Mouse (Mus musculus) erythroblast, adult 5-6 weeks (primary cell): ENCODE data around the gene Kdm4b. TPM values are rescaled to one million over a fixed set of nuclear protein-coding genes. Genes with fewer than 3 reads are reported as not detected.

Source experiments
- ATAC-seq: replicated peaks from 2 replicates; pipeline ENCODE4 v1.8.0; 2016; ENCODE audit warnings: moderate number of reproducible peaks, mild to moderate bottlenecking, moderate TSS enrichment, inconsistent platforms; ENCODE audit not compliant: poor library complexity, low FRiP score, severe bottlenecking
- total RNA-seq, 2 experiments: library from RNA; stranded (forward) in 1 of 2; stranded (reverse) in 1 of 2; fragments of 150-400 nt in 1 of 2; fragments of 200-764, 138-1000 nt in 1 of 2; gene quantifications; 2 replicates each; pipeline versions ENCODE4 v1.2.3 to v1.2.4; 2015 to 2017; ENCODE audit warnings: low replicate concordance in 2 of 2

Gene Kdm4b
- total RNA-seq, 2 experiments from 2014 or later: 1.7 to 3.5 TPM

DNA sequence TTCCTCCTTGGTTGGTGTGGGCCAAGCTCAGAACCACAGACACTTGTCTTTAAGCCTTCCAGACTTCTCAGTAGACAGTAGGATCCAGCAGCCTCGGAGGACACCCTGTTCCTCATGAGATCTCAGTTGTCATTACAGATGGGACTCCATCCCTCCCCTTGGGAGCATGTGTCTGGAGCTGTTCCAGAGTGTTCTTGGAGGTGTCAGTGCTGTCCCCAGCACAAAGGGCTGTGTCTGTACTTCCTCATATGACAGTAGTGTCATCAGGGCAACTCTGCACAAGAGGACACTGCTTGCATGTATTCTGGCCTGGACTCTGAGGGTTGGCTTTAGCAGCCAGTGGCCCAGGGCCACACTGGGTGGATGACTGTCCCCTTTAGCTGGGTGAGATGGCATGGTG is 49.0 kb downstream of the Kdm4b start:
- ATAC-seq: no peak

DNA sequence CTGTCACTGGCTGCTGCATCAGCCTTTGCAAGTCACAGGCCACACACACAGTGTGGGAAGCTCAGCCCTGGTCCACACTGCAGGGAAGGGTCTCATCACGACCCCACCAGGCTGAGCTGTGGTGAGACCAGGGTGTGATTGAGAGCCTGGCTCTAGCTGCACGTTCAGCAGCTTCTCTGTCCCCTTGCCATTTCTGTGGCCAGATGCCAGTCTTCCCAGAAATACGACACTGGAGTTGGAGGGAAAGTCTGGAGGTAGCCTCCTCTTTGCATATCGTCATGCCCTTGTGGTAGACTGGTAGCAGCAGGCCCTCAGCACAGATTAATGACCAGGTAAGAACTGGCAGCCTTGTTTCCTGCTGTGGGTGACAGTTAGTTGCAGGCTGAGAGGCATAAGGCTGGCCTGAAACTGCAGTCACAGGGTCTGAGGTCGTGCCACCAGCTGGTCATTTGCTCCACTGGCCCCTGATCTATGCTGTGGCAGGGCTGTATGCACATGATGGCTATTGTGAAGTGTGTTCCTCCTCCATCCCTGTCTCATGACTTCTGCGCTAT is 53.5 kb downstream of the Kdm4b start:
- ATAC-seq: no peak

DNA sequence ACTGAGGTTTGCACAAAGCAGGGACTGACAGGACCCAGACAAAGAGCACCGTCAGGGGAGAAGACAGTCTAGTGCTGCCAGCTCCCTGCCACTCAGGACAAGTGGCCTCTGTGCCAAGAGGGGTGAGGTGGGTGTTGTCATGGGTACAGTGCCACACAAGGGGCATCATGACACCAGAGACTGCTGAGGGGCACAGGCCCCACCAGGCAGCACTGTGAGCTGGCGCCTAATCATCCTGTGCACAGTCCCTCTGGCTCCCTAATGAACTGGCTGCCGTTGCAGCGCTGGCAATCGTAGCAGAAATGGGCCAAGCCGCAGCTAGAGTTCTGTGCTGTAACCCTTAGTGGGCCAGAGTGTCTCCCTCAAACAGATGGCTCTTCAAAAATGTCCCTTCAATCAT is 54.4 kb downstream of the Kdm4b start:
- ATAC-seq: no peak

DNA sequence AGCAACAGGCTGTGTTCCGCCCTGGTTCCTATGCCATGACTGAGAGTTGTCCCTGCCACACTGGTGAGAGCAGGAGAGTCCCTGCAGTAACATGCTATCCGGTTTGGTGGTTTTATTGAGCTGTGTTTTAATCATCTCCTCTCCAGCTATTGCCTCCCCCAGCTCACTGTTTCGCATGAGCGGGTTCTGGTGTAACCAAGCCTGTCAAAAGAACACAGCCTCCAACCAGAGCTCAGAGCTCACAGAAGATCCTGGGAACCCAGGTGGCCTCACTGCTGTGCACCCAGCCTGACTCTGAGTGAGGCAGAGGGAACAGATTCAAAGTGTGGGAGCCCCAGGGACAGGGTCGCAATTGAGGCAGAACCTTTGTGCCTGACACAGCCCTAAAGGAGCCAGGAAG is 55.3 kb downstream of the Kdm4b start:
- ATAC-seq: no peak

DNA sequence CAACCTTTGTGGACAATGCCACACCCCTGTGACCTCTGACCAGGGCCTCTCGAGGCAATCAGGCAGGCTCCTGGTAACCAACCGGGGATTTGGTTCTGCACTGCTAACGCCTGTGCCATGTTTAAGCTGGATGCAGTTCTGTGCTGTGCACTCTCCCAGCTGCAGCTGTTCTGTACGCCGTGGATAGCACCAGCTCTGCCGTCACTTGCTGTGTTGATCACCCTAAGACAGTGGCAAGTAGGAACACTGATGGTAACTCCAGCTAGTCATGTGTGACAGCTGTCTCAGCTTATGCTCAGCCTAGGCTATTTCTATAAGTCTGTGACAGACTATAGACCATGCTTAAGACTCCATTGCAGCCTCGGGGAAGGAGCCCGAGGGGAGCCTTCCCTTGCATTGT is 57.1 kb downstream of the Kdm4b start:
- no peak for ATAC-seq

DNA sequence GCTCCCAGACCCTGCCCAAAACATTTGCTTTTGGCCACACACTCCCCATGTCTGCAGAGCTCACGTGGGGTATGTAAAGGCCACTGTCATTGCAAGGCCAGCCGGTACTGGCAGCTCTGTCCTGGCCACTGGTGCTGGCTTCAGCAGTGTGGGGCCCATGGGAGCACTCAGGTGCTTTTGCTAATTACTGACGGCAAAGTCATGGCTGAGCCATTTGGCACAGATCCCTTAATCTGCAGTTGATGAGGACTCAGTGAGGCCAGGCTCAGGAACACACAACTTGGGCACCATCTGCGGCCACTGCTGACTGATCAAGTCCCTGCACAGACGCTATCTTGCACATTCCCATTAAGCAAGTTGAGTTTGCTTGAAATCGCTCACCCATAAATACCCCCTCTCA is 59.0 kb downstream of the Kdm4b start:
- ATAC-seq: no peak

DNA sequence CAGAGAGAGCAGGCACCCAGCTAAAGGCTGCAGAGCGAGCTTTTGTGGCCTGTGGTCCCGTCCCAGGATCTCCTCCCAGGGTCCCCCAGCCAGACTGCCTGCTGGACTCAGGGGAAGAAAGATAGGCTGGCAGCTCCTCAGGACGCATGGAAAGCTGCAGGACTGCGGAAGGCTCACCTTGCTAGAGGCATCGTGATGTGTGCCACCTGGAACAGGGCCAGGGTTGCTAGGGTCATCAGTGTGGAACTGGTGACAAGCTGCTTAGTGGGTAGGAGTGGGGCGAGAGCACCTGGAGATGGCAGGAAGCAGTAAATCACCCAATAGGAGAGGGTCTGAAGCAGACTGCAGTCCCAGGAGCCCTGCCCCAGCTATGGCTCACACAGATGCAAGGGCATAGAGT is 61.8 kb downstream of the Kdm4b start:
- ATAC-seq: no peak

DNA sequence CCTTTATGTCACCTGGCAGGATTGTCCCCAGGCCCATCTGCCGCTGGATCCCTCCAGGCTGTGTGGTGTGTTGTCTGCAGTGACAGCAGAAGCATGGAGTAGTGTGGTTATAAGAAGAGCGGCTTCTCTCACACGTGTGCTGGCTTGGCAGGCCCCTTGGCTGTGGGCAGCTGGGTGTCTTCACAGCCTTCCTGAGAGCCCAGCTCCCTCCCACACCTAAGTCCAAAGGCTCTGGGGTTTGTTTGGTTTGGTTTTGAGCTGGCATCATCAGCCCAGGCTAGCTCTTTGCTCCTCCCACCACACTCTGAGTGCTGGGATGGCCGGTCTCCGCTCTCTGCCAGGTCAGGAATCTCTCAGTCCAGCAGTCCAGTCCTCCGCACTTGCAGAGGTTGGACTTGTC is 67.4 kb downstream of the Kdm4b start:
- no peak for ATAC-seq

DNA sequence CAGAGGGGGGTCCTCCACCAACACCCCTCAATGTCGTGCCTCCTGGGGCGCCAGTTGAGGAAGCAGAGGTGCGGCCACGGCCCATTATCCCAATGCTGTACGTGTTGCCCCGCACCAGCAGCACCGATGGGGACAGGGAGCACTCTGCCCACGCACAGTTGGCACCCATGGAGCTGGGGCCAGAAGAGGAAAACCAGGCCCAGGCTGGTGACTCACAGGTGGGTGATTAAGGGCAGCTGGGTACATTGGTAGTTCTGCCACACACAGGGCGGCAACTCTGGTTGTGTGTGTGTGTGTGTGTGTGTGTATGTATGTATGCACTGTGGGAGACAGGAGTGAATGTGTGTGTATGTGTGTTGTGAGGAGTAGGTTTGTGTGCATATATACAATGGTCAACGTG is 68.0 kb downstream of the Kdm4b start:
- no peak for ATAC-seq

DNA sequence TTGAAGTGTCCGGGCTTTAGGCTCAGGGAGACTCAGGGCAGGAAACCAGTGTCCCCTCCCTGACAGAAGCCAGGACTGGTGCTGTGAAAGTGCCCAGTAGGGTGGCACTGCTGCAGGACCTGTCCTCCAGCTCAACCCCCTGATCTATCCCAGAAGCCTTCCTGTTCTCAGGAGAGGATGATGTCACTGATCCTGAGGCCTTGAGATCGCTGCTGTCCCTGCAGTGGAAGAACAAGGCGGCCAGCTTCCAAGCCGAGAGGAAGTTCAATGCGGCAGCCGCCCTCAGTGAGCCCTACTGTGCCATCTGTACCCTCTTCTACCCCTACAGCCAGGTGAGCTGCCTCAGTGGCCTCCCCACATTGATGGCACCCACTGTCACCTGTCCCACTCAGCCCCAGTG is 70.2 kb downstream of the Kdm4b start:
- no peak for ATAC-seq

DNA sequence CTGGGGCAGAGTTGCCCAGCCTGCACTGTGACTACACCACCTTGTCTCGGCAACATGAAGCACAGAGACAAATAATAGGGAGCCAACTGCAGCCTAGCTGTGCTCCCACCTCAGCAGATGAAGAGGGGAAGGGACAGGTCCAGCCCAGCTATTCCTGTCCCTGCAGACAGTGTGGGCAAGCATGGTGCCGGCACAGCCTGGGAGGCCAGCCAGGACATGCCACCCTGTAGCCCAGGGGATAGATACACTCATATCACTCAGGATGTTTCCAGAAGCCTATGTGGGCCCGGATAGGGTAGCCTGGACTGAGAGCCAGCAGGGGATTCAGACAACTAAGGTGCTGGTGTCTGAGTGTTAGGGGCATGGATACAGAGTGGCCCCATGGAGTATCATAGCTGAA is 74.4 kb downstream of the Kdm4b start:
- no peak for ATAC-seq

DNA sequence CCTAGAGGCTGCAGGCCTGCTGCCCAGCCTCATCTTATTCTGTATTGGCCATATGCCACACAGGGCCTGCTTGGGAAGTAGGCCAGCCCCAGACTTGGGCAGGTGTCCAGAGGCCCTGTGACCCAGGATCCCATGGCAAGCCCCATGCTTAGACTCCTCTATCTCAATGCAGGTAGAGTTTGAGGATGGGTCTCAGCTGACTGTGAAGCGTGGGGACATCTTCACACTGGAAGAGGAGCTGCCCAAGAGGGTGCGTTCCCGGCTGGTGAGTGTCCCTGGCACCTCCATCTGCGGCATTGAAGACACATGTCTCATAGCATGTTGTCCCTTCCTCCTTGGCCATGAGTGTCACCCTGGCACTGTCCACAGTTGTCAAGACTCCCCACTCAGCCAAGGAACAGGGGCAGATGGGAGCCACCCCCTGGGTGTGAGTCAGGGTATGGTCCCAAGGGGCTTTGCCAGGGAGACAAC is 75.2 kb downstream of the Kdm4b start:
- ATAC-seq: no peak

DNA sequence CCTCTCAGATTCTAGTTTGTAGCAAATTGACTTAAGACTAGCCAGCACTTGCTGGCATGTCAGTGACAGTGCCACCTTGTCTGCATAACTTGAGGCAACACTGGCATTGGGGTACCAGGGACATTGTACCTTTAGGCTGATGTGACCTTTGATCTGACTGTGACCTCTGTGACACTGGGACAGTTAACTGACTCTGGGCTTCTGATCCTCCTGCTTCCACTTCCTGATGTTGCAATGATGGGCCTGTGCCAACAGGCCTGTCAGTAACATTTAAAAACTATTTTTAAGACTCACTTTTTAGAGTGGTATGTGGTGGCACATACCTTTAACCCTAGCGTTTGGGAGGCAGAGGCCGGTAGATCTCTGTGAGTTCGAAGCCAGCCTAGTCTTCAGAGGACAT is 79.5 kb downstream of the Kdm4b start:
- no peak for ATAC-seq

DNA sequence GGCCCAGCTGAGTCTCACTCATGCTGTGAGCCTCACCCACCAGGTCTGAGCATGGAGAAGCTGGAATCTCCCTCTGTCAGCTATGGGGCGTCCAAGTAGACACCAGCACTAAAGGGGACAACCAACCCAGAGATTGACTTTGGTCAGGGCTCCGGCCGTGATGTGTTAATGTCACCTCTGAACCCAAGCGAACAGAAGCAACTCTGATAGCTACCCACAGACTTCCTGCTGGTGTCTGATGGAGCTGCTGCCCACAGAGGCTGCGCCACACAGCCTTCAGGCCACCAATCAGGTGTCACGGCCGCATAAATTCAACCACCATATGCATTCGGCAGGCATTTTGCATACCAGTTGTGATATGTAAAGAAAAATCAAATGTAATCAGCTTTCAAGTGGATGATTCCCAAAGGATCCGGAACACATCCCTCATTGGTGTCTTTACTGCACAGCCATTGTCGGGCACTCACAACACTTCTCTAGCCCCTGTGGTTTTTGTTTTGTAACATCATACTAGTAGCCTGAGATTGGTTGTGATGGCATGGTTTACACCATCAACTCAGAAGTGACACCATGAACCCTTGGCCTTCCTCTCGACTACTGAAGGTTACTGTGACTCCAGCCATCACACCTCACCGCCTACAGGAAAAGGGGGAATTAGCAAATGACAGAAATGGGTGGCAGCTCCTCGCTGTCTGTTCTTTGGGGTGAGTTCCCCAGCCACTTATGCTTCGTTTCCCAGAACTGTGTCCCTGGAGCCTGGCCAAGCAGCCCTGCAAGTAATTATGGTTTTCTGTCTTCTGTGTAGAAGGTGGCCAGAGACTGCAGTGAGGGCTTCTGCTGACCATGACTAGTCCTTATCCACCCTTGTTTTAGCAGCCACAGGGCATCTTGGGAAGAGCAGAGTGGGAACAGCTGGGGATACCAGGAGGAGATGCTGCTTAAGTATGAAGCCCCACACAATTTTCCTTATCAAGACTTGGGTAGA is 80.3 kb downstream of the Kdm4b start:
- ATAC-seq: no peak

DNA sequence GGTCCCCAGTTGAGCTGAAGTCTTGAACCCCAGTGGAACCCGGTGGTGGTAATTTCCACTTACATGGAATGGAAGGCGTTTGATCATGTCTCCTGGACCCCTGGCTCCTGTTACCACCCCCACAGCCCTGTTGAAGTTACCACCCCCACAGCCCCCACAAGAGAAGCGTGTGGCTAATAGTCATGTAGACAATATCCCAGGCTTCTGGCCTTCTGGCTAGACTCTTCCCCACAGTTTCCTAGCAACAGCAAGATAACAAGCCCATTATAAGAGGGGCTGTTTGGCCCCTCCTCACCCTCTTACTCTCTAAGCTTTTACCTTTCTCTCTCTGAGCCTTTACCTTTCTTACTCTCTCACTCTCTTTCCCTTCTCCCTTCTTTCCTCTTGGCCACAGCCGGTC is 81.0 kb downstream of the Kdm4b start:
- no peak for ATAC-seq

DNA sequence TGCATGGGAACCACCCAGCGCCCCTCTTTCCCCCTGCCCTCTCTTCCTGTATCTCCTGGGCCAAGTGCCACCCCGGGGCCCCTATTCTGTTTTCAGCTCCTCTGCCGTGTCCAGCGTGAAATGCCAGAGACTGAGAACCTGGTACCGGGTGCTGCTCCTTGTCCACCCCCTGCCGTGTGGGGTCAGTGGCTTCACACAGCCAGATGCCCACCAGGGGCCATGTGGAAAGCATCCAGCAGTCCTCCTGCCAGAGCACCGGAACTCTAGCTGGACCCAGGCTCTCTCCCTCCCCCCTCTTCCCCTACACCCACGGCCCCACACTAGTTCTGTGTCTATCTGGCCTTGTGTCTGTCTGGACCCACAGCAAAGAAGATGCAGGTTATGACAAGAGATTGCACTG is 81.5 kb downstream of the Kdm4b start:
- no peak for ATAC-seq

DNA sequence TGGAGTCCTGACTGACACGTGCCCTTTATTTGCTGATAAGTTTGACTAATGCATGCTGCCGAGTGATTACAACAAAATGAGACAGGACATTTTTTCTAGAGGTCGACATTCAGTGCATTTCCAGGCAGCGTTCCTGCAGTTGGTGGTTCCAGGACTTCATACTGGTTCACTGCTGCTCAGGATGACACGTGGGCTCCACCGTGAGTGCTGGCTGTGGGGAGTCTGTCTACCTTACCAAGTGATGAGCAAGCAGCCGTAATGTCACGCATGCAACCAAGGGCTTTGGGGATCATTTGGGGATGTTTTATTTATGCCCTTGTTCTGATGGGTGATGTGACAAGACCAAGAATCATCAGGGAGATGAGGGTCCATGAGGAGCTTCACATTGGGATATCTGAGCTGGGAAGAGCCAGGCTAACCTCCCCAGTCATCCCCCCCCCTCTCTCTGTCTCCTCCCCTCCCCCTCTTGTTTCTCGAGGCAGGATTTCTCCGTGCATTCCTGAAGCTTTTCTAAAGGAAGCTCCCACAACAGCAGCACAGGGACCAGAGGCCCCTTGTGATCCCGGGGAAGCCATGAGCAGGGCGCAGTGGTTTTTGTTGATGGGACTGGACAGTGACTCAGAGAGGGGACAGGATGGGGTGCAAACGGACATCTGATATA is 83.2 kb downstream of the Kdm4b start:
- ATAC-seq: no peak

DNA sequence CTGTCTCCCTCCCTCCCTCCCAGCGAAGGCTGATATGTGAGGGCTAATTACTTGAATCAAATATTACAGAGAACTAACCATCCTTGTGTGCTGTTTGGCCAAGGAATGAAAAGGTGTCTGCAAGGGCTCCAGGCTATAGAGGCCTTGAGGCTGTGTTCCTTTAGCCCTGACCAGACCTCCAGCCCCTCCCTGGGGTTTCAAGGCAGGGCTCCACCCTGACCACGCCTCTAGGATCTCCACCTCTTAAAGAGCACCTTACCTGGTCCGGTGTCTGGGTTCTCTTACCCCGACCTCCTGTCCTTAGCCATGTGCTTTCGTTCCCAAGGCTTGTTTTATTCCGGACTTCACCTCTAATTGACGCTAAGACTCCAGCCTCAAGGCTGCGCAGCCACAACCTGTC is 83.9 kb downstream of the Kdm4b start:
- no peak for ATAC-seq

DNA sequence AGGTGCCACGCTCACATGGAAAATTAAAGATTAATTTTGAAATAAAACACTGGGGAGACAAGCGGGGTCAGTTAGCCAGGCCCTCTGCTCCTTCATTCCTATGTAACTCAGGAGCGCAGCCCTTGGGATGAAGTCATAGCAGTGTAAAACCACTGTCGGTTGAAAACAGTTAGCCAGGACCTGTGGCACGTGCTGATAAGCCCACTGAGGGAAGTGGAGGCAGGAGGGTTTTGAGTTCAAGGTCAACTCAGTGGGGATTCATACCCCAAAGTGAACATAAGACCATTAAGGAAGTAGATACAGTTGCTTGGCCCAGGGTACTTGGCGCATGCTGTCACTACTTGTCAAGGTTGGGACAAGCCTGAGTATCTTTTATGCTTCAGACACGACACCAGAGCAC is 85.6 kb downstream of the Kdm4b start:
- no peak for ATAC-seq

DNA sequence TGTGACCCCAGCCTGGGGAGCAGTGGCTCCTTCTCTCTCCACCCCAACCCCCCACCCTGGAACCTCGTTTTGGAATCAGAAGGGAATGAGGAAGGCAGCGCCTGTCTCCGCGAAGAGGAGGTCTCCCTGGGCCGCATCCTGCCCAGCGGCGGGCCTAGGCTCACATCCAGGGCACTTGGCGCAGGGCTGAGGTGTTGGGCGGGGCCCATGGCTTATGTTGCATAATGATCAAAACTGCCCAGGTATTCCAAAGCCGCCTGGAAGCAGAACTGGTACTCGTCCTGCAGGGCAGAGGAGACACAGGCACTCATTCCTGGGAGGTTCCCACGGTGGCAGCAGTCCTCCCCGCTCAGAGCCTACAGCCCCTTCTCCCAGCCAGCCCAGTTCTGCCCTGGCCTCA is 87.3 kb downstream of the Kdm4b start:
- ATAC-seq: no peak

DNA sequence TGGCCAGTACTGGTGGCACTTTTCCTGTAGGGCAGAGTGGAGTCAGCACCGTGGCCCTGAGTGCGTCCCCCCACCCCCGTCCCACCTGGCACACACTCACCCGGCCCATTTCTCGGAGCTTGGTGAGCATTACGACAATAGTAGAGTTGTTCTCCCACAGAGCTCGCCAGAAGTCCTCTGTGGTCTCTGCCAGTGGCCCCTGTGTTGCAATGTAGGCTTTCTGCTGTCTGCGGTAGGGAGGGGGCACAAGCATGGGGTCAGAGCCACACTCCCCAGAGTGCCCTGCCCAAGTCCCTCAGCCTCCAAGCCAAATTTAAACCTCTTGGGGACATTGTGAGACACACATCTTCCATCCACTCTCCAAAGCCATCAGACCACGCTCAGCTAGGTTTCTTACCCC is 88.9 kb downstream of the Kdm4b start:
- no peak for ATAC-seq
